Mouse (Mus musculus): Measurements from ENCODE around the gene Rapgef1.

DNA sequence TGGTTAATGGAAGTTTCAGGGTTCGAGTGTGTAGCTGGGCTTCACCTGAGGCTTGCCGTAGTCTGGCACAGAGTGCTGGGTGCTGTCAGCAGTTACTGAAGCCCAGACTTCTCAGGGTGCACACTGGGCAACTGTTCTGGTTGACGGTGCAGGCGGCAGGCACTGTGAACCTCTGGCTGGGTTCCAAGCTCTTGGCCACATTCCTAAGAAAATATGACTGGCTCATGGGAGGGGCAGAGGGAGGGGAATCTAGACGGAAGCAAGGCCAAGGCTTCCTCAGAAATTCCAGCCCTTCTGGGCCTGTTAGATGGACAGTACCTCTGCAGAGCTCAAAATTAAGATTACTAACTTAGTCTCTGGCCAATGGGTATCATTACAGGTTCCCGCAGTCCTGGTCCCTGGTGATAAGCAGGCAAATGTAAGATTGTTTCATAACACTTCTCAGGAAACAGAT, 13.6 kb downstream of the Rapgef1 start:
- TF ChIP-seq CTCF (IDR thresholded peaks at IDR 0.05; ENCODE audit: insufficient read depth, low read depth, low read length): no peak
- TF ChIP-seq POLR2A (IDR thresholded peaks at IDR 0.05; ENCODE audit: insufficient read depth, low read depth, low read length): no peak
